Mouse (Mus musculus): ENCODE data around the gene Hip1r. TPM values are rescaled to one million over a fixed set of nuclear protein-coding genes. Genes with fewer than 3 reads are reported as not detected.

The Hip1r gene
- total and polyA plus RNA-seq, 3 experiments = 16.6 to 31.6 TPM; not detected in 1

GRCm38 (mm10) chr5:123972453-123972852, 975 bp upstream of the Hip1r start:
- Histone ChIP-seq H3K27me3 (ENCODE audit: control insufficient read depth in 1 of 2, insufficient read depth in 2 of 2, low read length in 2 of 2) (no peaks in the 10 kb centered on the region), H3K4me1 (ENCODE audit: control insufficient read depth in 1 of 2, insufficient read depth in 2 of 2, low read length in 2 of 2) (peaks cover 0 to 6% of the 10 kb centered on the region in 2 experiments; a peak in 1 of 4 replicates), H3K9me3 (replicated peaks; ENCODE audit: insufficient read depth, low read length) (no peaks in the 10 kb centered on the region), H3K79me2 (ENCODE audit: control insufficient read depth, insufficient read depth, low read length, poor library complexity) (peaks cover 10% of the 10 kb centered on the region), H3K4me3 (ENCODE audit: control insufficient read depth in 1 of 2, insufficient read depth in 1 of 2, low read depth in 2 of 2, low read length in 2 of 2) (no peak overlapping the region), H3K27ac (ENCODE audit: control insufficient read depth, low read depth, low read length) (no peak overlapping the region), H3K9ac (ENCODE audit: control insufficient read depth, low read depth, low read length, poor library complexity, severe bottlenecking) (no peak overlapping the region), H3K36me3 (ENCODE audit: control insufficient read depth in 1 of 2, insufficient read depth in 2 of 2, low read length in 2 of 2) (peaks cover 0 to 1% of the 10 kb centered on the region in 2 experiments; a peak in 2 of 4 replicates)
- TF ChIP-seq ZNF384 (IDR thresholded peaks at IDR 0.05; ENCODE audit: low read depth, low read length) = peak; percentile 40
- TF ChIP-seq NELFE (IDR thresholded peaks at IDR 0.05; ENCODE audit: low read depth, low read length) = no peak
- DNase-seq (ENCODE audit: low read depth, low spot score) = no peak

- Histone ChIP-seq H3K9me3 (replicated peaks; ENCODE audit: insufficient read depth, low read length) (no peaks in the 10 kb centered on the region), H3K4me3 (ENCODE audit: control insufficient read depth in 1 of 2, insufficient read depth in 1 of 2, low read depth in 2 of 2, low read length in 2 of 2) (peak overlapping the region; percentile 97 to 100), H3K9ac (ENCODE audit: control insufficient read depth, low read depth, low read length, poor library complexity, severe bottlenecking) (peak overlapping the region; percentile 94), H3K4me1 (ENCODE audit: control insufficient read depth in 1 of 2, insufficient read depth in 2 of 2, low read length in 2 of 2) (peaks cover 0 to 6% of the 10 kb centered on the region in 2 experiments; a peak in 2 of 4 replicates), H3K79me2 (ENCODE audit: control insufficient read depth, insufficient read depth, low read length, poor library complexity) (peaks cover 10% of the 10 kb centered on the region), H3K27ac (ENCODE audit: control insufficient read depth, low read depth, low read length) (peak overlapping the region; percentile 35), H3K36me3 (ENCODE audit: control insufficient read depth in 1 of 2, insufficient read depth in 2 of 2, low read length in 2 of 2) (no peaks in the 10 kb centered on the region; a peak in 1 of 4 replicates), H3K27me3 (ENCODE audit: control insufficient read depth in 1 of 2, insufficient read depth in 2 of 2, low read length in 2 of 2) (no peaks in the 10 kb centered on the region)
- DNase-seq (ENCODE audit: low read depth, low spot score) = peak; percentile 44
- TF ChIP-seq NELFE (IDR thresholded peaks at IDR 0.05; ENCODE audit: low read depth, low read length) (no peak), CHD2 (IDR thresholded peaks at IDR 0.05; ENCODE audit: low read length) (no peak), RCOR1 (IDR thresholded peaks at IDR 0.05; ENCODE audit: low read depth, low read length) (no peak), CHD1 (IDR thresholded peaks at IDR 0.05; ENCODE audit: low read depth, low read length) (no peak), GABPA (IDR thresholded peaks at IDR 0.05; ENCODE audit: low read depth, low read length) (no peak), TBP (IDR thresholded peaks at IDR 0.05; ENCODE audit: low read depth, low read length) (no peak), CTCF (IDR thresholded peaks at IDR 0.05 in 2 of 3, conservative IDR thresholded peaks at IDR 0.05 in 1 of 3; ENCODE audit: control insufficient read depth in 1 of 3, insufficient read depth in 1 of 3, low read depth in 2 of 3, low read length in 3 of 3, poor library complexity in 1 of 3, severe bottlenecking in 1 of 3) (no peak), ZC3H11A (IDR thresholded peaks at IDR 0.05; ENCODE audit: low read depth, low read length) (no peak), BHLHE40 (IDR thresholded peaks at IDR 0.05; ENCODE audit: borderline replicate concordance, low read depth, low read length) (no peak), MYB (IDR thresholded peaks at IDR 0.05; ENCODE audit: low read depth, low read length) (no peak), GATA1 (IDR thresholded peaks at IDR 0.05; ENCODE audit: low read depth, low read length) (no peak), SMC3 (IDR thresholded peaks at IDR 0.05; ENCODE audit: low read depth, low read length) (no peak), ETS1 (IDR thresholded peaks at IDR 0.05; ENCODE audit: low read depth, low read length) (no peak)
Observed at GRCm38 (mm10) chr5:123974179-123974485, 704 bp downstream of the Hip1r start.

GRCm38 (mm10) chr5:123974616-123975111, 1.2 kb downstream of the Hip1r start:
- no peaks in the 10 kb centered on the region for H3K9me3 ChIP-seq (replicated peaks; ENCODE audit: insufficient read depth, low read length)
- DNase-seq (ENCODE audit: low read depth, low spot score) = peak; percentile 62
- H3K27ac ChIP-seq (ENCODE audit: control insufficient read depth, low read depth, low read length) = no peak overlapping the region
- no peaks in the 10 kb centered on the region; a peak in 1 of 4 replicates for H3K36me3 ChIP-seq (ENCODE audit: control insufficient read depth in 1 of 2, insufficient read depth in 2 of 2, low read length in 2 of 2)
- TF ChIP-seq E2F4 (IDR thresholded peaks at IDR 0.05; ENCODE audit: borderline replicate concordance, low read depth, low read length) = no peak
- peak; percentile 86 for TF ChIP-seq ZNF384 (IDR thresholded peaks at IDR 0.05; ENCODE audit: low read depth, low read length)
- H3K9ac ChIP-seq (ENCODE audit: control insufficient read depth, low read depth, low read length, poor library complexity, severe bottlenecking) = peak overlapping the region; percentile 19; the same call in 1 of the 2 replicates
- H3K4me1 ChIP-seq (ENCODE audit: control insufficient read depth in 1 of 2, insufficient read depth in 2 of 2, low read length in 2 of 2) = peaks cover 0 to 6% of the 10 kb centered on the region in 2 experiments; a peak in 2 of 4 replicates
- H3K79me2 ChIP-seq (ENCODE audit: control insufficient read depth, insufficient read depth, low read length, poor library complexity) = peaks cover 10% of the 10 kb centered on the region
- H3K4me3 ChIP-seq (ENCODE audit: control insufficient read depth in 1 of 2, insufficient read depth in 1 of 2, low read depth in 2 of 2, low read length in 2 of 2) = peak overlapping the region; percentile 97 to 100; a peak in 2 of 4 replicates
- H3K27me3 ChIP-seq (ENCODE audit: control insufficient read depth in 1 of 2, insufficient read depth in 2 of 2, low read length in 2 of 2) = no peaks in the 10 kb centered on the region

Data from MEL (cell line).